Mouse (Mus musculus) liver, embryonic 14.5 days (tissue): ENCODE data around the gene Cpsf6.

ENCODE experiments used
- CTCF ChIP-seq: IDR thresholded peaks from 2 replicates; pipeline ENCODE4 v1.5.1; 2016; ENCODE audit warnings: antibody characterized with exemption, low read depth, control low read depth
- EP300 ChIP-seq: IDR thresholded peaks from 2 replicates; pipeline ENCODE4 v1.6.1; 2016; ENCODE audit warnings: antibody characterized with exemption, low read depth

DNA sequence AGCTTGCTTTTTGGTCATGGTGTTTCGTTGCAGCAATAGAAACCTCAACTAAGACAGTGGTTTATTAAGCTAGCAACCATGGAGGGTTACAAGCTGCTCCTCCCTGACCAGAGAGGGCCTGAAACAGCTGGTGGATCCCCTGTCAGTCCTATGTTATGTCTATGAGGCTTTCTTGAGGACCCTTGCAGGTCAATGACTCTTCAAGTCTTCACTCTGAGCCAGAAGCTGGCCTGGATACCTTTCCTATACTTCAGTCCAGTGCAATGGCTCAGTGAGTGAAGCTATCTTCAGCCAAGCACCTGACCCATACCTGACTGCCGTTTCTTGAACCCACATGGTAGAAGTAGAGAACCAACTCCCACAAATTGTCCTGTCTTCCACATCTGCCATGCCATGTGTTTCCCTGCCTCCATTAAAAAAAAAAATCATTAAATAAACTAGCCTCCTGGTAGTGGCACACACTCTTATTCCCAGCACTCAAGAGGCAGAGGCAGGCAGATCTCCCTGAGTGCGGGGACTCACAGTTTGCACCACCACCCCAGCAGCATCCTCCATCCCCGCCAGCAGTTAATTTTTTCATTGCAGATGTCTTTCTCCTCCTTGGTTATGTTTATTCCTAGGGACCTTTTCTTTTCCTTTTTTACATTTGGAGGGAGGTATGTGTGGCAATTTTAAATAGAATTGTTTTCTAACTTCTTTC is 4.7 kb upstream of the Cpsf6 start:
- TF ChIP-seq CTCF (no peak), EP300 (no peak)
